Mouse (Mus musculus) forebrain, embryonic 16.5 days (tissue): ENCODE measurements at regions not wholly inside any gene's neighbourhood (a gene's known extent, or its start where the extent isn't known, plus 50 kb on each side); places are given as distances from the start of the nearest gene placed in this dataset.

Experiments used
- ATAC-seq: fragments of 200-750 bp; cut with Nextera tagmentation; 2 replicates; pipeline ENCODE4 v1.8.0; 2017; ENCODE audit warnings: mild to moderate bottlenecking, moderate library complexity
- H3K27ac ChIP-seq: fragments of 300-500 bp; sonication (generic); 2 replicates; pipeline ENCODE4 v1.5.1; 2014; ENCODE audit warnings: low read length, control low read depth
- H3K27me3 ChIP-seq: fragments of 300-500 bp; sonication (generic); replicated peaks from 2 replicates; pipeline ENCODE4 v1.6.1; 2014; ENCODE audit warnings: low read length; ENCODE audit not compliant: control insufficient read depth, insufficient read depth
- H3K36me3 ChIP-seq: fragments of 300-500 bp; sonication (generic); 2 replicates; pipeline ENCODE4 v1.6.1; 2014; ENCODE audit not compliant: control insufficient read depth, insufficient read depth
- H3K4me1 ChIP-seq: fragments of 300-500 bp; sonication (generic); replicated peaks from 2 replicates; pipeline ENCODE4 v1.6.1; 2014; ENCODE audit warnings: low read length; ENCODE audit not compliant: control insufficient read depth, insufficient read depth
- H3K4me2 ChIP-seq: fragments of 300-500 bp; sonication (generic); 2 replicates; pipeline ENCODE4 v1.6.1; 2014; ENCODE audit warnings: mild to moderate bottlenecking, low read length, control low read depth
- H3K4me3 ChIP-seq: fragments of 300-500 bp; sonication (generic); replicated peaks from 2 replicates; pipeline ENCODE4 v1.5.1; 2014; ENCODE audit warnings: mild to moderate bottlenecking, low read length, control low read depth
- H3K9ac ChIP-seq: fragments of 300-500 bp; sonication (generic); replicated peaks from 2 replicates; pipeline ENCODE4 v1.6.1; 2014; ENCODE audit warnings: low read depth, low read length, control low read depth
- H3K9me3 ChIP-seq: fragments of 300-500 bp; sonication (generic); 2 replicates; pipeline ENCODE4 v1.6.1; 2016; ENCODE audit warnings: low read length; ENCODE audit not compliant: control insufficient read depth
- WGBS: fragments of 180-500 bp; shearing (Covaris S2); extraction: QIAGEN DNeasy Blood & Tissue Kit; methylation state at CpG from one replicate; pipeline ENCODE4 v1.1.7; 2014; 5-methylcytosine and 5-hydroxymethylcytosine counted together

- Histone ChIP-seq H3K27me3 (no peaks in the 10 kb centered on the region), H3K9me3 (no peaks in the 10 kb centered on the region), H3K4me2 (no peak overlapping the region), H3K27ac (no peak overlapping the region), H3K4me1 (no peaks in the 10 kb centered on the region), H3K9ac (no peak overlapping the region), H3K36me3 (no peaks in the 10 kb centered on the region), H3K4me3 (no peak overlapping the region)
- ATAC-seq = no peak
- 80% methylated on average over 14 of the region's 14 CpGs for WGBS
Observed at GRCm38 (mm10) chr17:66246031-66246534, 122.8 kb downstream of the Ddx11 start.

DNA sequence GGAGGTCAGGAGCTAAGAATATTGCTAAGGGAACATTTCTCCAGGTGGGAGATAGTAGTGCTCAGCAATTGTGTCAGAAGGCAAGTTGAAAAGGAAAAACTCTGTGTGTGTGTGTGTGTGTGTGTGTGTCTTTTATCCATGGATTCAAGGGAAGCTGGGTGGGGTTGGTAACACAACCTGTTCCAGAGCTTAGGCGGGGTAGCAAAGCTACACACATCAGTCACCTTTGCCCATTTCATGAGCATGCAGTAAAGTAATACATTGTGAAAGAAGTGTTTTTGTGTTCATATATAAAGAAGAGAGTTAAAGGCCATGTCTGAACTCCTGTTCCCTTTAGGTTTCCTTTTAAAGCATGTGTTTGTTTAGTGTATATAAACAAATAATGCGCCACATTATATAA, 128.2 kb downstream of the Ddx11 start:
- no peak for ATAC-seq
- H3K27me3 ChIP-seq = no peaks in the 10 kb centered on the region
- no peaks in the 10 kb centered on the region for H3K36me3 ChIP-seq
- H3K9me3 ChIP-seq = no peaks in the 10 kb centered on the region
- 96% methylated on average over 2 of the region's 2 CpGs for WGBS
- no peaks in the 10 kb centered on the region for H3K4me1 ChIP-seq
- H3K27ac ChIP-seq = no peak overlapping the region
- no peak overlapping the region for H3K4me3 ChIP-seq
- H3K4me2 ChIP-seq = no peak overlapping the region
- H3K9ac ChIP-seq = no peak overlapping the region

- H3K4me1 ChIP-seq = no peaks in the 10 kb centered on the region
- H3K27me3 ChIP-seq = no peaks in the 10 kb centered on the region
- ATAC-seq = no peak
- H3K36me3 ChIP-seq = no peaks in the 10 kb centered on the region
- 94% methylated on average over 6 of the region's 6 CpGs for WGBS
- no peak overlapping the region for H3K4me3 ChIP-seq
- H3K4me2 ChIP-seq = no peak overlapping the region
- no peak overlapping the region for H3K9ac ChIP-seq
- H3K27ac ChIP-seq = no peak overlapping the region
- H3K9me3 ChIP-seq = no peaks in the 10 kb centered on the region
Observed at GRCm38 (mm10) chr17:66252926-66253325, 129.6 kb downstream of the Ddx11 start.

DNA sequence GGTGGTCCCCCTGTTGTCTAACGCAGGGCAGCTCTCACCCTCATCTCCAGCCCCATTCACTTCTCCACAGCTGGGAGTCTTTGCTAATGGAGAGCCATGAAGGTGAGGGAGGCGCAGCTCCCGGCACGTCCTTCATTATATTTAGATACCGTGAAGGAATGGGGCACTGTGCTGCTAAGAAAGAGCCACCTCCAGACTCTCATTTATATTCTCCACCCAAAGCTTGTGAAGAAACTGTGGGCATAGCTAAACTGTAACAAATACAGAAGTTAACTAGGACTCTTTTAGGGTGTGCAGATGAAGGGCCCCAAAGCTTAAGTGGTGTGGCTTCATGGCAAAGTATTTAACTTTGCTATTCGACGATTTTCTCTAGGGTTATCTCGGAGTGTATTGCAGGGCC, 136.4 kb downstream of the Ddx11 start:
- no peaks in the 10 kb centered on the region for H3K9me3 ChIP-seq
- no peak overlapping the region for H3K9ac ChIP-seq
- no peak overlapping the region for H3K4me2 ChIP-seq
- no peak overlapping the region for H3K4me3 ChIP-seq
- 61% methylated on average over 8 of the region's 8 CpGs for whole genome bisulfite sequencing
- H3K27me3 ChIP-seq = no peaks in the 10 kb centered on the region
- no peak overlapping the region for H3K27ac ChIP-seq
- H3K36me3 ChIP-seq = no peaks in the 10 kb centered on the region
- ATAC-seq = no peak
- no peaks in the 10 kb centered on the region for H3K4me1 ChIP-seq

- no peaks in the 10 kb centered on the region for H3K9me3 ChIP-seq
- no peaks in the 10 kb centered on the region for H3K27me3 ChIP-seq
- ATAC-seq = no peak
- H3K27ac ChIP-seq = no peak overlapping the region
- H3K36me3 ChIP-seq = no peaks in the 10 kb centered on the region
- no peak overlapping the region for H3K9ac ChIP-seq
- H3K4me2 ChIP-seq = no peak overlapping the region
- peaks cover 4% of the 10 kb centered on the region; the same call in 1 of the 2 replicates for H3K4me1 ChIP-seq
- no peak overlapping the region for H3K4me3 ChIP-seq
- WGBS = 73% methylated on average over 4 of the region's 4 CpGs
Observed at GRCm38 (mm10) chr17:66262681-66263240, 139.4 kb downstream of the Ddx11 start.

DNA sequence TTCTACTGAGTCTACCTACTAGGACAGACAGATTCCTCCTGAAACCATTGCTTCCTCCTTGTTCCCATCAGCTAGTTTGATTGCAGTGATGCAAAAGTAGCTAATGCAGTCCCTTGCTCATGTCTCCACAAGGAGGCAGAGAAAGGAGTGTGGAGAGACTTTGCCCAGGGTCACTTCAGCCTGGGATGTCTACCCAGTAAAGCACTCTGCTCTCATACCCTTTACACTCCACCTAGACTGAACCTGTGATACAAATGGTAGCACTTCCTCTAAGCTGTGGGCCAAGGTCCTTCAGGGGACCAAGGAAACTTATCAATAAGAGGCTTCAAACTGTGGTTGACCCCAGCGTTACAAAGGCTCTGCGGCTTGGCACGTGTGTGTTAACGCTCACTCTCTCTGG, 140.1 kb downstream of the Ddx11 start:
- WGBS = 91% methylated on average over 4 of the region's 4 CpGs
- H3K4me2 ChIP-seq = no peak overlapping the region

GRCm38 (mm10) chr17:66266803-66267202, 143.5 kb downstream of the Ddx11 start:
- H3K27me3 ChIP-seq = no peaks in the 10 kb centered on the region
- no peaks in the 10 kb centered on the region for H3K36me3 ChIP-seq
- no peaks in the 10 kb centered on the region for H3K9me3 ChIP-seq
- H3K27ac ChIP-seq = no peak overlapping the region
- no peak overlapping the region for H3K9ac ChIP-seq
- H3K4me3 ChIP-seq = no peak overlapping the region
- H3K4me2 ChIP-seq = no peak overlapping the region
- peaks cover 4% of the 10 kb centered on the region; the same call in 1 of the 2 replicates for H3K4me1 ChIP-seq
- ATAC-seq = 0 out of 2 replicates have a peak, but pooled peaks have one; percentile 20
- 74% methylated on average over 5 of the region's 5 CpGs for WGBS

More for the DNA sequence above, 140.1 kb downstream of the Ddx11 start:
- H3K9me3 ChIP-seq = no peaks in the 10 kb centered on the region
- no peak for ATAC-seq
- no peak overlapping the region for H3K27ac ChIP-seq
- no peak overlapping the region for H3K4me3 ChIP-seq
- no peaks in the 10 kb centered on the region for H3K36me3 ChIP-seq
- no peak overlapping the region for H3K9ac ChIP-seq
- peaks cover 4% of the 10 kb centered on the region; the same call in 1 of the 2 replicates for H3K4me1 ChIP-seq
- H3K27me3 ChIP-seq = no peaks in the 10 kb centered on the region

DNA sequence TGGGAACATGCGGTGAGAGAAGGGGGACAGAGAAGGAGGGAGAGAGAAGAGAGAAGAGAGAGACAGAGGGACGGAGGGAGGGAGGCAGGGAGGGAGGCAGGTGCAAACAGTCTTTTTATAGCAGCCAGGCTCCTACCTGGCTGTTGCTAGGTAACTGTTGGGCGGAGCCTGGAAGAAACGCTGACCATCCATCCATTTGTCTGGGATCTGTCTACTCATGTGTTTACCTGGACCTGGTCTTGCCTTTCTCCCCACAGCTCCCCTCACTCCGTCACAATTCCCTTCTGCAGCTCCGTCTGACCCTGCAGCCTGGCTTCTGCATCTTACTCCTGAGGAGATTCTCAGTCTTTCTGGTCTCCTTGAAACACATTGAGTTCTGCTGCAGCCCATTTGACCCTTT, 144.5 kb downstream of the Ddx11 start:
- ATAC-seq = no peak
- no peak overlapping the region for H3K4me3 ChIP-seq
- no peaks in the 10 kb centered on the region for H3K9me3 ChIP-seq
- H3K4me2 ChIP-seq = no peak overlapping the region
- H3K4me1 ChIP-seq = peaks cover 4% of the 10 kb centered on the region; the same call in 1 of the 2 replicates
- WGBS = 53% methylated on average over 6 of the region's 6 CpGs
- no peaks in the 10 kb centered on the region for H3K36me3 ChIP-seq
- H3K27me3 ChIP-seq = no peaks in the 10 kb centered on the region
- H3K9ac ChIP-seq = no peak overlapping the region
- H3K27ac ChIP-seq = no peak overlapping the region

- H3K27me3 ChIP-seq = no peaks in the 10 kb centered on the region
- no peak overlapping the region for H3K4me3 ChIP-seq
- H3K4me2 ChIP-seq = no peak overlapping the region
- H3K9ac ChIP-seq = no peak overlapping the region
- H3K9me3 ChIP-seq = no peaks in the 10 kb centered on the region
- H3K4me1 ChIP-seq = peaks cover 4% of the 10 kb centered on the region; the same call in 1 of the 2 replicates
- no peaks in the 10 kb centered on the region for H3K36me3 ChIP-seq
- 70% methylated on average over 6 of the region's 6 CpGs for WGBS
- no peak overlapping the region for H3K27ac ChIP-seq
- ATAC-seq = no peak
Observed at GRCm38 (mm10) chr17:66269567-66269966, 146.2 kb downstream of the Ddx11 start.

DNA sequence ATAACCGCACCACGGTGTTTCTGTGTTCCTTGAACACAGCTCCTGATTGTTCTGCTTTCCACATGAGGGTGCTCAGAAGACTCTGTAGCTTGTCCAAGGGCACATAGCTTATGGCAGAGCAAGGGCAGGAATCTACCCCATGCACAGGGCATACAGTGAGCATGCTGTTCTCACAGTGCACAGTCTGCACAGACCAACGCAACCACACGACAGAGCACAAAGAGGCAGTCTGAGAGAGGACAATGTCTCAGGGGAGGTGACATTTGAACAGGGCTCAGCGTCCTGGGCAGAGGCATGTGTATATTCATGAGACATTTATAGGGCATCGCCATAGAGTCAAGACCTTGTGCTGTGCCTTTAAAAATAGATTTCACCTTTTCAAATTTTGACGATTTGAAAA, 148.6 kb downstream of the Ddx11 start:
- no peaks in the 10 kb centered on the region for H3K27me3 ChIP-seq
- H3K27ac ChIP-seq = no peak overlapping the region
- no peak for ATAC-seq
- no peak overlapping the region for H3K4me2 ChIP-seq
- H3K9ac ChIP-seq = no peak overlapping the region
- no peaks in the 10 kb centered on the region for H3K36me3 ChIP-seq
- 72% methylated on average over 7 of the region's 7 CpGs for WGBS
- no peak overlapping the region for H3K4me3 ChIP-seq
- no peaks in the 10 kb centered on the region for H3K9me3 ChIP-seq
- H3K4me1 ChIP-seq = peaks cover 9% of the 10 kb centered on the region
